Mouse (Mus musculus): ENCODE results near the gene Fancd2. TPM values are rescaled to one million over a fixed set of nuclear protein-coding genes. Genes with fewer than 3 reads are reported as not detected.

Gene Fancd2
- polyA plus RNA-seq, 1 experiment from 2014 or later, result 8.4 TPM

GRCm38 (mm10) chr6:113531840-113532404, 440 bp downstream of the Fancd2 start:
- Histone ChIP-seq H3K4me1 (replicated peaks) (peaks cover 25% of the 10 kb centered on the region), H3K4me3 (replicated peaks) (peak overlapping the region; percentile 90), H3K4me2 (peak overlapping the region; percentile 77), H3K27ac (replicated peaks) (peak overlapping the region; percentile 83), H3K36me3 (replicated peaks) (peaks cover 27% of the 10 kb centered on the region), H3K27me3 (no peaks in the 10 kb centered on the region), H3K9me3 (replicated peaks) (no peaks in the 10 kb centered on the region), H3K9ac (peak overlapping the region; percentile 75)
- WGBS (ENCODE audit: insufficient replicate concordance), result 3% methylated on average over 7 of the region's 7 CpGs
- ATAC-seq (ENCODE audit: insufficient read depth), result no peak

DNA sequence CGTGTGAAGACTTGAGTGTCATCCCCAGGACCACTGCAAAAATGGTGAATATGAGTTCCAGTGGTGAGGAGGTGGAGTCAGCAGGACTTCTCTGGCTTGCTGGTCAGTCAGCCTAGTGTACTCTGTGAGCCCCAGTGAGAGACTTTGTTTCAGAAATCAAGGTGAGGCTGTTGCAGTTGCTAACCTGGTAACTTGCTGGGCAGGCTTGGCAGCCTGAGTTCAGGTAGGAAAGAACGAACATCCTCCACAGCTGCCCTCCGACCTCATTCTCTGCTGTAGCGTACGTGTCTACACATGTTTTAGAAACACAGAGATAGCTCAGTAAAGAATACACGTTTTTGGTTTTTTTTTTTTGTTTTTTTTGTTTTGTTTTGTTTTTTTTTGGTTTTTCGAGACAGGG, 3.4 kb downstream of the Fancd2 start:
- H3K27me3 ChIP-seq, result no peaks in the 10 kb centered on the region
- no peaks in the 10 kb centered on the region for H3K9me3 ChIP-seq (replicated peaks)
- 78% methylated on average over 7 of the region's 7 CpGs for WGBS (ENCODE audit: insufficient replicate concordance)
- ATAC-seq (ENCODE audit: insufficient read depth), result no peak
- H3K4me2 ChIP-seq, result no peak overlapping the region
- H3K4me1 ChIP-seq (replicated peaks), result peaks cover 16% of the 10 kb centered on the region
- peaks cover 43% of the 10 kb centered on the region for H3K36me3 ChIP-seq (replicated peaks)
- H3K4me3 ChIP-seq (replicated peaks), result no peak overlapping the region
- no peak overlapping the region for H3K27ac ChIP-seq (replicated peaks)
- no peak overlapping the region for H3K9ac ChIP-seq

DNA sequence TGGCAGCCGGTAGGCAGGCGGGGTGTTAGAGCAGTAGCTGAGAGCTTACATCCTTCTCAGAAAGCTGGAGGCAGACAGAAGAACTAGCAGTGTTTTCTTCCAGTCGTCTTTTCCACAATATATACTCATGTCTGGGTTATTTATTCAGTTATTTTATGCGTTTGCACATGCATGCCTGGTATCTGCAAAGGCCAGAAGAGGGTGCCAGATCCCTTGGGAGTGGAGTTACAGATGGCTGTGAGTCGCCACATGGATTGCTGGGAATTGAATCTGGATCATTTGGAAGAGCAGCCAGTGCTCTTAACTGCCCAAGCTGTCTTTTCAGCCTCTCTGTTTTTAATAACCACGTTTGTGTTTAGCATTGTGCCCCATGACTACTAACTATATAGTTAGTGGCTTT, 10.1 kb downstream of the Fancd2 start:
- H3K4me3 ChIP-seq (replicated peaks), result no peak overlapping the region
- peaks cover 61% of the 10 kb centered on the region for H3K36me3 ChIP-seq (replicated peaks)
- no peak overlapping the region for H3K9ac ChIP-seq
- H3K9me3 ChIP-seq (replicated peaks), result no peaks in the 10 kb centered on the region
- H3K27me3 ChIP-seq, result no peaks in the 10 kb centered on the region
- no peak overlapping the region for H3K27ac ChIP-seq (replicated peaks)
- ATAC-seq (ENCODE audit: insufficient read depth), result no peak
- H3K4me1 ChIP-seq (replicated peaks), result peaks cover 4% of the 10 kb centered on the region; the same call in 1 of the 2 replicates
- H3K4me2 ChIP-seq, result no peak overlapping the region
- 74% methylated on average over 6 of the region's 6 CpGs for WGBS (ENCODE audit: insufficient replicate concordance)

GRCm38 (mm10) chr6:113543906-113544481, 12.5 kb downstream of the Fancd2 start:
- H3K27ac ChIP-seq (replicated peaks), result 0 out of 2 replicates have a peak overlapping the region, but pooled peaks have one; percentile 9
- no peaks in the 10 kb centered on the region for H3K27me3 ChIP-seq
- H3K4me1 ChIP-seq (replicated peaks), result peaks cover 4% of the 10 kb centered on the region; the same call in 1 of the 2 replicates
- no peaks in the 10 kb centered on the region for H3K9me3 ChIP-seq (replicated peaks)
- ATAC-seq (ENCODE audit: insufficient read depth), result peak; percentile 80
- H3K4me2 ChIP-seq, result no peak overlapping the region
- H3K4me3 ChIP-seq (replicated peaks), result no peak overlapping the region
- WGBS (ENCODE audit: insufficient replicate concordance), result 57% methylated on average over 12 of the region's 12 CpGs
- peaks cover 63% of the 10 kb centered on the region for H3K36me3 ChIP-seq (replicated peaks)
- no peak overlapping the region for H3K9ac ChIP-seq

DNA sequence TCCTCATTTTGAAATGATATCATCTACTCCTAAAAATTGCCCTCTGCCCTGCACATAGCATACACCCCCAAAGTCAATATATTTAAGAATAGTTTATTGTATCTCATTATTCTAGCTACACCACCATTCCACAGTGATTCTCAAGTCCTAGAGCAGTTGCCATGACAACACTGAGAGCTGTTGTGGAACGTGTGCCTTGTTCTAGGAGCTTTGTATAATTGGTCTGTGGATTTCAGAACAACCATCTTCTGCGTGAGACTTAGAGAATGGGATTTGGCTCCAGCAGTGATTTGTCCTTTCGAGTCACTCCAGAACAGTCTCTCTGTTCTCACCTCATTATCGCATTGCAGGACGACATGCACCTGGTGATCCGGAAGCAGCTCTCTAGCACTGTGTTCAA, 28.3 kb downstream of the Fancd2 start:
- H3K9me3 ChIP-seq (replicated peaks), result no peaks in the 10 kb centered on the region
- H3K9ac ChIP-seq, result no peak overlapping the region
- no peak overlapping the region for H3K27ac ChIP-seq (replicated peaks)
- H3K4me2 ChIP-seq, result no peak overlapping the region
- ATAC-seq (ENCODE audit: insufficient read depth), result no peak
- peaks cover 70% of the 10 kb centered on the region for H3K36me3 ChIP-seq (replicated peaks)
- no peaks in the 10 kb centered on the region for H3K27me3 ChIP-seq
- no peaks in the 10 kb centered on the region for H3K4me1 ChIP-seq (replicated peaks)
- WGBS (ENCODE audit: insufficient replicate concordance), result 81% methylated on average over 6 of the region's 6 CpGs
- H3K4me3 ChIP-seq (replicated peaks), result no peak overlapping the region

DNA sequence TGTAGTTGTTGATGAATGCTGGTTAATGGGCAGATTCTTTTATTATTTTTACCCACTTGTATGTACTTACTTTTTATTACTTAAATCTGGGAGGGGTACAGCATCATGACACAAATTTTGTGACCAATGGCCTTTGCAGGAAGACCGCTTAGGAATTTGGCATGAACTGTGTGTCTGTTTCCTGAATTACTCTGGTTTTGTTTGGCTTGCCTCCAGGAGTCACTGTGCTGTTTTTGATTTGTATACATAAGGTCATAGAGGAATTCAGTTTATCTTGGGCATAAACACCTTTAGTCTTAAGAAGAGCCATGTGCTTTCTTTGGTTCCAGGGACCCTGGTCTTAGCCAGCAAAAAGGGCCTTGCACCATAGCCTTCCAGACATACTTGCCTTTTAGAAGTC, 33.1 kb downstream of the Fancd2 start:
- Histone ChIP-seq H3K4me1 (replicated peaks) (no peaks in the 10 kb centered on the region), H3K4me3 (replicated peaks) (no peak overlapping the region), H3K27me3 (no peaks in the 10 kb centered on the region), H3K9me3 (replicated peaks) (no peaks in the 10 kb centered on the region), H3K27ac (replicated peaks) (no peak overlapping the region), H3K9ac (no peak overlapping the region), H3K4me2 (no peak overlapping the region), H3K36me3 (replicated peaks) (peaks cover 83% of the 10 kb centered on the region)
- ATAC-seq (ENCODE audit: insufficient read depth), result no peak
- WGBS (ENCODE audit: insufficient replicate concordance), result 82% methylated on average over 1 of the region's 1 CpGs

- no peak overlapping the region for H3K27ac ChIP-seq (replicated peaks)
- no peaks in the 10 kb centered on the region for H3K27me3 ChIP-seq
- WGBS (ENCODE audit: insufficient replicate concordance), result 88% methylated on average over 6 of the region's 6 CpGs
- H3K9ac ChIP-seq, result no peak overlapping the region
- H3K4me3 ChIP-seq (replicated peaks), result no peak overlapping the region
- H3K9me3 ChIP-seq (replicated peaks), result no peaks in the 10 kb centered on the region
- no peaks in the 10 kb centered on the region for H3K4me1 ChIP-seq (replicated peaks)
- no peak overlapping the region for H3K4me2 ChIP-seq
- peaks cover 66% of the 10 kb centered on the region for H3K36me3 ChIP-seq (replicated peaks)
- no peak for ATAC-seq (ENCODE audit: insufficient read depth)
Observed at GRCm38 (mm10) chr6:113576044-113576443, 44.6 kb downstream of the Fancd2 start.

DNA sequence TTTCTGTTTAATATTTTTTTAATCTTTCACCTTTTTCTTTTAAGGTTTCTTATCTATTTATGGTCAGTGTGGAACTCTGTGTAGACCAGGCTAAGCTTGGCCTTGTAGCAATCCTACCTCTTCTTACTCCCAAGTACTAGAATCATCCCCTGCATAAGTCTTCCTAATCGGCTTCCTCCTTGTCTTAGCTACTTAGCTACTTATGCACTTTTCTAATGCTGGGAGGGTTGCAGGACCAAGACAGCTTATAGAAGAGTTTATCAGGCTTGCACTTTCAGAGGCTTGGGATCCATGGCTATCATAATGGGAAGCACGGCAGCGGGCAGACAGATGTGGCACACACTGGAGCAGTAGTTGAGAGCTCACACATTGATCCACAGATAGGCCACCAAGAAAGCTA, 47.8 kb downstream of the Fancd2 start:
- H3K27ac ChIP-seq (replicated peaks), result no peak overlapping the region
- no peak for ATAC-seq (ENCODE audit: insufficient read depth)
- H3K4me2 ChIP-seq, result no peak overlapping the region
- no peaks in the 10 kb centered on the region for H3K4me1 ChIP-seq (replicated peaks)
- no peak overlapping the region for H3K9ac ChIP-seq
- H3K27me3 ChIP-seq, result no peaks in the 10 kb centered on the region
- H3K9me3 ChIP-seq (replicated peaks), result no peaks in the 10 kb centered on the region
- 83% methylated on average over 3 of the region's 3 CpGs for WGBS (ENCODE audit: insufficient replicate concordance)
- peaks cover 64% of the 10 kb centered on the region for H3K36me3 ChIP-seq (replicated peaks)
- H3K4me3 ChIP-seq (replicated peaks), result no peak overlapping the region

DNA sequence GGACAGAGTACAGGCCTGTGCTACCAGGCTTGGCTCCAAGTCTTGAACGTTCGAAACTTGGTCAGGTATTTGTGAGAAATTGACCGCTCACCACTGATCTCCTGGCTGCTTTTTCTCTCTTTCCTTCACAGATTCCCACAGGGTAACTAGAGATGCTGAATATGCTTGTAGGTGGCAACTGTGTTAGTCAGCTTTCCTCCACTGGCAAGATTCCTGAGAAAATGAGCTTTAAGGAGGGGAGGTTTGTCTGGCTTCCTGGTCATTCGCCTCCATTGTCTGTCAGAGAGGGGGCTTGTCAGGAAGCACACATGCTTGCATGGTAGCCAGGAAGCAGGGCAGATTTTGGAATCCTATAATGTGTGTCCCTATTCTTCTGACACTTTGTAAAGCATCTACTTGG, 51.5 kb downstream of the Fancd2 start:
- Histone ChIP-seq H3K27ac (replicated peaks) (no peak overlapping the region), H3K4me3 (replicated peaks) (no peak overlapping the region), H3K27me3 (no peaks in the 10 kb centered on the region), H3K36me3 (replicated peaks) (peaks cover 53% of the 10 kb centered on the region), H3K9ac (no peak overlapping the region), H3K4me2 (no peak overlapping the region), H3K4me1 (replicated peaks) (no peaks in the 10 kb centered on the region), H3K9me3 (replicated peaks) (no peaks in the 10 kb centered on the region)
- ATAC-seq (ENCODE audit: insufficient read depth), result no peak
- 81% methylated on average over 4 of the region's 4 CpGs for WGBS (ENCODE audit: insufficient replicate concordance)

DNA sequence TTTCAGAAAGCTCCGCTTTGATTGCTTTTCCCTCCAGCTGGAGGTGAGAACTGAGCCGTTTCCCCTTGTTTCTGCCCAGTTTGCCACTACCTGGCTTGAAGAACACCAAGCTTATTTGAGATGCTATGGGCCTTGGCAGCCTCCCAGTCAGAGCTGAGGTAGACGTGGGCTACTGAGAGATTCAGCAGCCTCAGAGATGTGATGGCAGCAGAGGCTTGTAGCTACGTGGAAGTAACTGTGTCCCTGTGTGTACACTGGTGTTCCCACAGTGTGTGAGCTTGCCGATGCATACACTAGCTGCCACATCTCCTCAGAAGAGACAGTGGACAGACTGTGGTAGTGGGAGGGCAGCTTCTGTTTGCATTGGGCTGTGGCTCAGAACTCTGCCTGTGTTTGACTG, 53.6 kb downstream of the Fancd2 start:
- no peak overlapping the region for H3K4me2 ChIP-seq
- H3K9ac ChIP-seq, result no peak overlapping the region
- no peak overlapping the region for H3K27ac ChIP-seq (replicated peaks)
- no peaks in the 10 kb centered on the region for H3K4me1 ChIP-seq (replicated peaks)
- H3K4me3 ChIP-seq (replicated peaks), result no peak overlapping the region
- WGBS (ENCODE audit: insufficient replicate concordance), result 81% methylated on average over 5 of the region's 5 CpGs
- H3K36me3 ChIP-seq (replicated peaks), result peaks cover 51% of the 10 kb centered on the region
- H3K9me3 ChIP-seq (replicated peaks), result no peaks in the 10 kb centered on the region
- no peaks in the 10 kb centered on the region for H3K27me3 ChIP-seq
- no peak for ATAC-seq (ENCODE audit: insufficient read depth)

GRCm38 (mm10) chr6:113586466-113587183, 55.1 kb downstream of the Fancd2 start:
- 66% methylated on average over 5 of the region's 5 CpGs for WGBS (ENCODE audit: insufficient replicate concordance)
- no peak for ATAC-seq (ENCODE audit: insufficient read depth)
- peaks cover 44% of the 10 kb centered on the region for H3K36me3 ChIP-seq (replicated peaks)
- no peak overlapping the region for H3K4me3 ChIP-seq (replicated peaks)
- H3K4me2 ChIP-seq, result no peak overlapping the region
- H3K9ac ChIP-seq, result no peak overlapping the region
- no peak overlapping the region for H3K27ac ChIP-seq (replicated peaks)
- H3K9me3 ChIP-seq (replicated peaks), result no peaks in the 10 kb centered on the region
- no peaks in the 10 kb centered on the region for H3K27me3 ChIP-seq
- no peaks in the 10 kb centered on the region for H3K4me1 ChIP-seq (replicated peaks)
